Mouse (Mus musculus) thymus, adult 2 months (tissue): ENCODE measurements around the gene Ppil1.
A peak's percentile ranks its signal among the peaks of the same experiment; 100 is the strongest.

Experiments
- CTCF ChIP-seq: fragments of 200-500 bp; IDR thresholded peaks from 2 replicates; pipeline ENCODE4 v1.5.1; 2012; ENCODE audit warnings: mild to moderate bottlenecking, control low read depth, low read length, moderate library complexity, borderline replicate concordance; ENCODE audit not compliant: control insufficient read depth, poor library complexity, insufficient read depth; ENCODE audit errors: extremely low read depth
- POLR2A ChIP-seq: fragments of 200-500 bp; IDR thresholded peaks from 2 replicates; pipeline ENCODE4 v1.6.1; 2012; ENCODE audit warnings: mild to moderate bottlenecking, low read length, control low read depth, moderate library complexity; ENCODE audit not compliant: control insufficient read depth, poor library complexity, insufficient read depth; ENCODE audit errors: extremely low read depth

DNA sequence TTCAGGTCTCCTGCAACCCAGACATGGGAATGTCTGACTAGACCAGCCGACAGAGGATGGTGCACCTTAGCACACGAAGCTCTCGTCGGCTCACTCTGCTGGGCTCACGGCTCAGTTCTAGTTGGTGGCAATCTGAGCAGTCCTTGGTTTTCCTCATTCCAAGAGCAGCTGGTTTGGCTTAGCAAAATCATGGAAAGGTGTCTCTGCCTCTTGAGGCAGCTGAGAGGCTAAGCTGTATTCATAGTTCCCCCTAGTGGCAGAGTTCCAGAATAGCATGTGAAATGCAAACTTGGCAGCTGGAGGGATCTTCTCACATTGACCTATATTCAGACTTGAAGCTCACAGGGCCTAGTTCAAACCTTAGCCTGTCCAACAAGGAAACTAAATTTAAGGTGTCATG is 17.4 kb downstream of the Ppil1 start:
- TF ChIP-seq POLR2A: no peak
- TF ChIP-seq CTCF: peak; percentile 43; the same call in 1 of the 2 replicates
